ENCODE assay signal across 7 mouse cellular contexts in genomic region chr8:120265471-120265870, GRCm38 (mm10). TPM values are rescaled to one million over a fixed set of nuclear protein-coding genes. Genes with fewer than 3 reads are reported as not detected.
DNase-seq lines count a peak whose midpoint lies in the region; ATAC-seq and TF ChIP-seq lines count a peak whose summit lies in the region.

No protein-coding gene starts in this region.

- no peak overlapping the region for H3K9ac ChIP-seq in heart, adult 2 months (ENCODE audit: low read depth, low read length)
- no peak overlapping the region for H3K9ac ChIP-seq in liver, embryonic 16.5 days (ENCODE audit: low read depth, low read length)
- no peak overlapping the region for H3K9ac ChIP-seq in neural tube, embryonic 14.5 days (replicated peaks; ENCODE audit: low read depth, low read length)

- WGBS in heart, adult 2 months: 11% methylated on average over 4 of the region's 4 CpGs
- 32% methylated on average over 4 of the region's 4 CpGs for WGBS in liver, embryonic 16.5 days (ENCODE audit: insufficient replicate concordance)
- 15% methylated on average over 4 of the region's 4 CpGs for WGBS in neural tube, embryonic 14.5 days

- no peak for TF ChIP-seq POLR2A in heart, adult 2 months (IDR thresholded peaks at IDR 0.05; ENCODE audit: insufficient read depth, low read depth, low read length)

- peak; percentile 74 for ATAC-seq in liver, embryonic 16.5 days (ENCODE audit: low read depth)
- ATAC-seq in neural tube, embryonic 14.5 days (ENCODE audit: low read depth): peak; percentile 19

- DNase-seq in Muller cell, postnatal 12 days (ENCODE audit: inconsistent ontology term): peak; percentile 83
- DNase-seq in embryo, embryonic 11 days: peak; percentile 89
- peak; percentile 79 to 83 for DNase-seq in heart, adult 2 months
- peak; percentile 75 for DNase-seq in kidney, adult 11 months
- no peak for DNase-seq in cerebellum, adult 9-10 months

- TF ChIP-seq CTCF in heart, adult 2 months (IDR thresholded peaks at IDR 0.05): no peak

- H3K27ac ChIP-seq in heart, adult 2 months: no peak overlapping the region; the same call in none of the 2 replicates
- H3K27ac ChIP-seq in liver, embryonic 16.5 days (ENCODE audit: low read length): no peak overlapping the region
- peak overlapping the region; percentile 70 for H3K27ac ChIP-seq in neural tube, embryonic 14.5 days (ENCODE audit: low read depth, low read length)

- H3K9me3 ChIP-seq in liver, embryonic 16.5 days (replicated peaks; ENCODE audit: control insufficient read depth, low read length): no peaks in the 10 kb centered on the region
- H3K9me3 ChIP-seq in neural tube, embryonic 14.5 days (ENCODE audit: control insufficient read depth, low read length): no peaks in the 10 kb centered on the region

- intact Hi-C loops in heart, adult 2 months (cut with DNase I): loop anchor here (5.0 kb wide), 1 partner anchor 33 kb away; no protein-coding TSS in a partner anchor

- no peak for TF ChIP-seq EP300 in heart, adult 2 months (IDR thresholded peaks at IDR 0.05; ENCODE audit: insufficient read depth, low read depth, low read length)

- no peaks in the 10 kb centered on the region for H3K27me3 ChIP-seq in heart, adult 2 months (ENCODE audit: control insufficient read depth, insufficient read depth, low read length)
- 0 out of 2 replicates have a peak, but pooled peaks cover 4% of the 10 kb centered on the region for H3K27me3 ChIP-seq in liver, embryonic 16.5 days (ENCODE audit: control insufficient read depth, insufficient read depth, low read depth, low read length)
- no peaks in the 10 kb centered on the region for H3K27me3 ChIP-seq in neural tube, embryonic 14.5 days (ENCODE audit: control insufficient read depth, insufficient read depth, low read length)

- no peaks in the 10 kb centered on the region for H3K79me2 ChIP-seq in heart, adult 2 months (replicated peaks; ENCODE audit: control insufficient read depth, insufficient read depth, low read length)

- H3K4me2 ChIP-seq in liver, embryonic 16.5 days (ENCODE audit: low read depth, low read length): no peak overlapping the region
- no peak overlapping the region; the same call in 1 of the 2 replicates for H3K4me2 ChIP-seq in neural tube, embryonic 14.5 days (ENCODE audit: low read depth, low read length)

- H3K36me3 ChIP-seq in heart, adult 2 months (ENCODE audit: control insufficient read depth, insufficient read depth, low read length): no peaks in the 10 kb centered on the region
- no peaks in the 10 kb centered on the region for H3K36me3 ChIP-seq in liver, embryonic 16.5 days (ENCODE audit: control insufficient read depth, insufficient read depth)
- H3K36me3 ChIP-seq in neural tube, embryonic 14.5 days (ENCODE audit: control insufficient read depth, insufficient read depth, low read length): no peaks in the 10 kb centered on the region

- H3K4me1 ChIP-seq in heart, adult 2 months (ENCODE audit: control insufficient read depth, insufficient read depth, low read length): peaks cover 11% of the 10 kb centered on the region
- H3K4me1 ChIP-seq in liver, embryonic 16.5 days (ENCODE audit: control insufficient read depth, low read depth, low read length): no peaks in the 10 kb centered on the region; the same call in none of the 2 replicates
- peaks cover 51% of the 10 kb centered on the region for H3K4me1 ChIP-seq in neural tube, embryonic 14.5 days (ENCODE audit: control insufficient read depth, insufficient read depth, low read length)

- H3K4me3 ChIP-seq in heart, adult 2 months: no peak overlapping the region
- H3K4me3 ChIP-seq in liver, embryonic 16.5 days (ENCODE audit: low read depth, low read length): no peak overlapping the region
- H3K4me3 ChIP-seq in neural tube, embryonic 14.5 days (ENCODE audit: low read depth, low read length): no peak overlapping the region

RNA-seq across cellular contexts. Expression of gene Gse1, which starts 37.2 kb away (rescaled TPM):
- total RNA-seq in heart, adult 2 months (2021): 10 to 100 TPM; 21.0 to 24.3 TPM
- 12.1 and 12.8 TPM in 2 replicates for polyA plus RNA-seq in heart, adult 2 months (2012; rRNA removed)
- polyA plus RNA-seq in liver, embryonic 16.5 days (2015; fragmentation: Nextera tagmentation; extraction: Ambion mirVana): 7.6 and 9.5 TPM in 2 replicates
- polyA plus RNA-seq in neural tube, embryonic 14.5 days (2014; fragmentation: Nextera tagmentation; extraction: Ambion mirVana): 19.2 and 23.3 TPM in 2 replicates
